Mouse (Mus musculus) intestine, embryonic 16.5 days (tissue): Measurements from ENCODE around the gene Carmil2. TPM values are rescaled to one million over a fixed set of nuclear protein-coding genes. Genes with fewer than 3 reads are reported as not detected.

ENCODE experiments used
- ATAC-seq: fragments of 200-750 bp; cut with Nextera tagmentation; 2 replicates; pipeline ENCODE4 v1.8.0; 2017; ENCODE audit warnings: moderate TSS enrichment, moderate library complexity
- H3K27ac ChIP-seq: fragments of 300-500 bp; sonication (generic); 2 replicates; pipeline ENCODE4 v1.5.1; 2014; ENCODE audit warnings: mild to moderate bottlenecking, low read length
- H3K27me3 ChIP-seq: fragments of 300-500 bp; sonication (generic); replicated peaks from 2 replicates; pipeline ENCODE4 v1.6.1; 2014; ENCODE audit warnings: low read length, control low read depth, mixed read lengths; ENCODE audit not compliant: control insufficient read depth, insufficient read depth
- H3K36me3 ChIP-seq: fragments of 300-500 bp; sonication (generic); 2 replicates; pipeline ENCODE4 v1.6.1; 2014; ENCODE audit warnings: low read length, control low read depth; ENCODE audit not compliant: control insufficient read depth, insufficient read depth
- H3K4me1 ChIP-seq: fragments of 300-500 bp; sonication (generic); 2 replicates; pipeline ENCODE4 v1.6.1; 2014; ENCODE audit warnings: low read length, control low read depth, mixed read lengths; ENCODE audit not compliant: control insufficient read depth, insufficient read depth
- H3K4me2 ChIP-seq: fragments of 300-500 bp; sonication (generic); 2 replicates; pipeline ENCODE4 v1.6.1; 2014; ENCODE audit warnings: low read depth, low read length, control low read depth
- H3K4me3 ChIP-seq: fragments of 300-500 bp; sonication (generic); 2 replicates; pipeline ENCODE4 v1.5.1; 2014; ENCODE audit warnings: mild to moderate bottlenecking, low read length
- H3K9ac ChIP-seq: fragments of 300-500 bp; sonication (generic); 2 replicates; pipeline ENCODE4 v1.6.1; 2014; ENCODE audit warnings: low read depth, low read length
- H3K9me3 ChIP-seq: fragments of 300-500 bp; sonication (generic); 2 replicates; pipeline ENCODE4 v1.6.1; 2016; ENCODE audit warnings: low read length, control low read depth; ENCODE audit not compliant: control insufficient read depth
- WGBS: fragments of 180-500 bp; shearing (Covaris S2); extraction: QIAGEN DNeasy Blood & Tissue Kit; methylation state at CpG from one replicate; pipeline ENCODE4 v1.1.7; 2014; 5-methylcytosine and 5-hydroxymethylcytosine counted together
- polyA plus RNA-seq: library from polyadenylated mRNA; unstranded; fragments of >200 nt; fragmentation: Nextera tagmentation; extraction: Ambion mirVana; gene quantifications from 2 replicates; pipeline ENCODE4 v1.2.1, GENCODE M21; 2015

Carmil2 gene
- polyA plus RNA-seq, 1 experiment from 2014 or later: 0.79 TPM

- ATAC-seq: no peak
- Histone ChIP-seq H3K36me3 (peaks cover 16% of the 10 kb centered on the region; the same call in 1 of the 2 replicates), H3K9ac (no peak overlapping the region), H3K9me3 (no peaks in the 10 kb centered on the region), H3K4me3 (no peak overlapping the region), H3K27me3 (no peaks in the 10 kb centered on the region), H3K4me1 (no peaks in the 10 kb centered on the region), H3K4me2 (no peak overlapping the region), H3K27ac (no peak overlapping the region)
- 73% methylated on average over 3 of the region's 3 CpGs for WGBS
These were observed 24.9 kb upstream of the Carmil2 start for GRCm38 (mm10) chr8:105661167-105661566.

GRCm38 (mm10) chr8:105677891-105678290 is 8.2 kb upstream of the Carmil2 start:
- no peak overlapping the region for H3K4me2 ChIP-seq
- H3K4me1 ChIP-seq: no peaks in the 10 kb centered on the region
- H3K4me3 ChIP-seq: no peak overlapping the region
- no peaks in the 10 kb centered on the region for H3K27me3 ChIP-seq
- H3K36me3 ChIP-seq: peaks cover 27% of the 10 kb centered on the region
- 72% methylated on average over 1 of the region's 1 CpGs for WGBS
- H3K9ac ChIP-seq: no peak overlapping the region
- ATAC-seq: no peak
- no peaks in the 10 kb centered on the region for H3K9me3 ChIP-seq
- H3K27ac ChIP-seq: no peak overlapping the region

- ATAC-seq: no peak
- 73% methylated on average over 7 of the region's 7 CpGs for WGBS
- H3K4me3 ChIP-seq: no peak overlapping the region
- no peaks in the 10 kb centered on the region for H3K4me1 ChIP-seq
- 0 out of 2 replicates have a peak overlapping the region, but pooled peaks have one; percentile 42 for H3K4me2 ChIP-seq
- no peaks in the 10 kb centered on the region for H3K27me3 ChIP-seq
- no peak overlapping the region for H3K27ac ChIP-seq
- H3K9me3 ChIP-seq: no peaks in the 10 kb centered on the region
- H3K36me3 ChIP-seq: peaks cover 18% of the 10 kb centered on the region
- H3K9ac ChIP-seq: no peak overlapping the region
These were observed 749 bp upstream of the Carmil2 start for GRCm38 (mm10) chr8:105685325-105685724.

- no peak overlapping the region for H3K4me3 ChIP-seq
- WGBS: 65% methylated on average over 6 of the region's 6 CpGs
- no peak overlapping the region for H3K9ac ChIP-seq
- H3K9me3 ChIP-seq: no peaks in the 10 kb centered on the region
- H3K27me3 ChIP-seq: no peaks in the 10 kb centered on the region
- 0 out of 2 replicates have a peak, but pooled peaks have one; percentile 3 for ATAC-seq
- peaks cover 11% of the 10 kb centered on the region; the same call in 1 of the 2 replicates for H3K36me3 ChIP-seq
- H3K4me2 ChIP-seq: no peak overlapping the region
- no peak overlapping the region for H3K27ac ChIP-seq
- no peaks in the 10 kb centered on the region for H3K4me1 ChIP-seq
These were observed 477 bp downstream of the Carmil2 start for GRCm38 (mm10) chr8:105686551-105686950.

- no peak for ATAC-seq
- WGBS: 62% methylated on average over 8 of the region's 8 CpGs
- no peak overlapping the region for H3K4me3 ChIP-seq
- H3K4me2 ChIP-seq: no peak overlapping the region
- H3K27ac ChIP-seq: no peak overlapping the region
- H3K36me3 ChIP-seq: peaks cover 6% of the 10 kb centered on the region; the same call in 1 of the 2 replicates
- no peaks in the 10 kb centered on the region for H3K4me1 ChIP-seq
- no peaks in the 10 kb centered on the region for H3K27me3 ChIP-seq
- no peaks in the 10 kb centered on the region for H3K9me3 ChIP-seq
- no peak overlapping the region for H3K9ac ChIP-seq
These were observed 1.4 kb downstream of the Carmil2 start for GRCm38 (mm10) chr8:105687512-105687911.

- Histone ChIP-seq H3K27ac (no peak overlapping the region), H3K9ac (no peak overlapping the region), H3K4me3 (no peak overlapping the region), H3K9me3 (no peaks in the 10 kb centered on the region), H3K4me2 (no peak overlapping the region), H3K27me3 (no peaks in the 10 kb centered on the region), H3K4me1 (no peaks in the 10 kb centered on the region), H3K36me3 (peaks cover 4% of the 10 kb centered on the region; the same call in 1 of the 2 replicates)
- peak; percentile 16; the same call in 1 of the 2 replicates for ATAC-seq
- WGBS: 54% methylated on average over 14 of the region's 14 CpGs
These were observed 2.2 kb downstream of the Carmil2 start for GRCm38 (mm10) chr8:105688242-105688752.

GRCm38 (mm10) chr8:105689256-105689982 is 3.3 kb downstream of the Carmil2 start:
- Histone ChIP-seq H3K27ac (no peak overlapping the region), H3K4me1 (peaks cover 6% of the 10 kb centered on the region), H3K27me3 (no peaks in the 10 kb centered on the region), H3K36me3 (no peaks in the 10 kb centered on the region), H3K9ac (no peak overlapping the region), H3K4me2 (no peak overlapping the region), H3K9me3 (no peaks in the 10 kb centered on the region), H3K4me3 (no peak overlapping the region)
- 67% methylated on average over 35 of the region's 35 CpGs for WGBS
- ATAC-seq: no peak

GRCm38 (mm10) chr8:105689983-105690360 is 3.9 kb downstream of the Carmil2 start:
- Histone ChIP-seq H3K9ac (no peak overlapping the region), H3K9me3 (no peaks in the 10 kb centered on the region), H3K4me2 (no peak overlapping the region), H3K36me3 (no peaks in the 10 kb centered on the region), H3K4me1 (peaks cover 6% of the 10 kb centered on the region), H3K4me3 (no peak overlapping the region), H3K27me3 (no peaks in the 10 kb centered on the region), H3K27ac (no peak overlapping the region)
- WGBS: 85% methylated on average over 9 of the region's 9 CpGs
- ATAC-seq: no peak

- no peak for ATAC-seq
- no peaks in the 10 kb centered on the region for H3K27me3 ChIP-seq
These were observed 4.9 kb downstream of the Carmil2 start for GRCm38 (mm10) chr8:105690978-105691377.

More at GRCm38 (mm10) chr8:105690978-105691377, 4.9 kb downstream of the Carmil2 start:
- no peak overlapping the region for H3K27ac ChIP-seq
- no peaks in the 10 kb centered on the region for H3K9me3 ChIP-seq
- WGBS: 74% methylated on average over 14 of the region's 14 CpGs
- H3K9ac ChIP-seq: no peak overlapping the region
- H3K4me1 ChIP-seq: peaks cover 6% of the 10 kb centered on the region
- no peaks in the 10 kb centered on the region for H3K36me3 ChIP-seq
- H3K4me2 ChIP-seq: no peak overlapping the region
- no peak overlapping the region for H3K4me3 ChIP-seq
